Mouse (Mus musculus) heart, adult 2 months (tissue): Measurements from ENCODE around the gene Ubald1. TPM values are rescaled to one million over a fixed set of nuclear protein-coding genes. Genes with fewer than 3 reads are reported as not detected.
A peak's percentile ranks its signal among the peaks of the same experiment; 100 is the strongest.

Experiments
- DNase-seq, 2 experiments: peaks; one replicate each; pipeline ENCODE4 v3.0.0; 2021
- H3K27ac ChIP-seq: fragments of 200-600 bp; 2 replicates; pipeline ENCODE4 v1.8.1; 2022
- H3K27me3 ChIP-seq: fragments of 200-500 bp; 2 replicates; pipeline ENCODE4 v1.6.1; 2012; ENCODE audit warnings: mild to moderate bottlenecking, low read length, inconsistent platforms, mixed read lengths; ENCODE audit not compliant: control insufficient read depth, insufficient read depth
- H3K36me3 ChIP-seq: fragments of 200-500 bp; 2 replicates; pipeline ENCODE4 v1.6.1; 2012; ENCODE audit warnings: low read length, inconsistent platforms; ENCODE audit not compliant: control insufficient read depth, insufficient read depth
- H3K4me1 ChIP-seq: fragments of 200-500 bp; 2 replicates; pipeline ENCODE4 v1.6.1; 2011; ENCODE audit warnings: low read length; ENCODE audit not compliant: control insufficient read depth, insufficient read depth
- H3K4me3 ChIP-seq: fragments of 200-600 bp; 2 replicates; pipeline ENCODE4 v1.8.1; 2022
- H3K79me2 ChIP-seq: fragments of 200-500 bp; replicated peaks from 2 replicates; pipeline ENCODE4 v1.6.1; 2012; ENCODE audit warnings: mild to moderate bottlenecking, inconsistent platforms, low read length, moderate library complexity, mixed read lengths; ENCODE audit not compliant: control insufficient read depth, insufficient read depth
- H3K9ac ChIP-seq: fragments of 200-500 bp; 2 replicates; pipeline ENCODE4 v1.6.1; 2012; ENCODE audit warnings: low read depth, mild to moderate bottlenecking, control low read depth, inconsistent platforms, low read length, mixed read lengths
- CTCF ChIP-seq: fragments of 200-600 bp; IDR thresholded peaks from 2 replicates; pipeline ENCODE4 v1.8.1; 2022; ENCODE audit warnings: antibody characterized with exemption, mild to moderate bottlenecking, moderate library complexity
- EP300 ChIP-seq: fragments of 200-500 bp; IDR thresholded peaks from 2 replicates; pipeline ENCODE4 v1.6.1; 2011; ENCODE audit warnings: low read depth, low read length, control low read depth; ENCODE audit not compliant: insufficient read depth
- POLR2A ChIP-seq: fragments of 200-500 bp; IDR thresholded peaks from 2 replicates; pipeline ENCODE4 v1.6.1; 2011; ENCODE audit warnings: mild to moderate bottlenecking, low read depth, low read length, control low read depth; ENCODE audit not compliant: insufficient read depth
- WGBS: fragments of 180-500 bp; shearing (Covaris S2); methylation state at CpG from one replicate; pipeline ENCODE4 v1.1.7; 2018; 5-methylcytosine and 5-hydroxymethylcytosine counted together
- intact Hi-C: fragments of 180-260 bp; cut with DNase I; formaldehyde crosslinking; loops from one replicate; pipeline ENCODE4 v1.15.1; 2025
- long read RNA-seq: library from polyadenylated mRNA; stranded (forward); transcript quantifications from one replicate; pipeline ENCODE4 v2.0.0, GENCODE M21; 2021
- polyA plus RNA-seq: library from polyadenylated mRNA; depleted of rRNA; stranded (reverse); fragments of >200 nt; gene quantifications from 2 replicates; pipeline ENCODE4 v1.2.3, GENCODE M21; 2012; rRNA removed
- total RNA-seq, 2 experiments: library from RNA; stranded (reverse); gene quantifications; 2 replicates each; pipeline ENCODE4 v1.2.3; 2021

Gene Ubald1
- 10 to 100 TPM; 17.2 to 18.3 TPM for total RNA-seq
- polyA plus RNA-seq = 18.2 and 24.5 TPM in 2 replicates
- long read RNA-seq, transcript Ubald1-201 (3 exons, 1,851 nt) = major isoform, 10 of 16 reads
- long read RNA-seq, partial matches to known transcripts = 4 of 16 reads
- long read RNA-seq, other reads (novel, unspliced or antisense) = 2 of 16 reads

- TF ChIP-seq POLR2A (peak; percentile 95), EP300 (peak; percentile 92; the same call in 1 of the 2 replicates), CTCF (no peak)
- H3K4me3 ChIP-seq = peak within 1 kb of the TSS; percentile 87
- no peaks in the 10 kb centered on the region for H3K27me3 ChIP-seq
- DNase-seq = peak; percentile 94 to 97
- intact Hi-C loops = loop anchor here (2.0 to 10.0 kb wide), 2 partner anchors 17 to 1005 kb away; partner anchors contain the start of gene Naa60
- peak within 1 kb of the TSS; percentile 97 for H3K9ac ChIP-seq
- peaks cover 15% of the 10 kb centered on the region for H3K4me1 ChIP-seq
- peak within 1 kb of the TSS; percentile 100 for H3K27ac ChIP-seq
- under 1% methylated on average over 48 of the region's 48 CpGs for WGBS
- H3K79me2 ChIP-seq = 0 out of 2 replicates have a peak, but pooled peaks cover 1% of the 10 kb centered on the region
- H3K36me3 ChIP-seq = no peaks in the 10 kb centered on the region
These were observed at the start of gene Ubald1 for GRCm38 (mm10) chr16:4880136-4880825. Gene Ubald1, minus strand, starts transcription at chr16:4880315.

DNA sequence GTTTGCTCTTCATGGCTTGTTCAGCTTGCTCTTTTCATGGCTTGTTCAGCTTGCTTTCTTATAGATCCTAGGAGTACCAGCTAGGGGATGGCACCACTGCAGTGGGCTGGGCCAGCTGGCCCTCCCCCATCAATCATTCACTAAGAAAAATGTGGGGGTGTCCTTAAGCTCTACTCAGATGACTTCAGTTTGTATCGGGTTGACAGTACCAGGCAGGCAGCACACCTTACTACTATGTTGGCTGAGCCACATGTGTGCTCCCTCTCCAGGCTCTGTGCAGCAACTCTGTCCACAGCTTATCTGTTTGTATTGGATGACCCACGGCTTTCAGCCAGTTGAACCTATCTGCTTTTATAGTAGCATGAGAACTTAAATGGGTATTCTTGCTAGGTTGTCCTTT lies 48.4 kb upstream of the Ubald1 start:
- Histone ChIP-seq H3K4me3 (no peak overlapping the region), H3K9ac (no peak overlapping the region), H3K27ac (no peak overlapping the region), H3K79me2 (no peaks in the 10 kb centered on the region), H3K36me3 (no peaks in the 10 kb centered on the region), H3K4me1 (no peaks in the 10 kb centered on the region), H3K27me3 (no peaks in the 10 kb centered on the region)
- TF ChIP-seq CTCF (no peak), EP300 (no peak), POLR2A (no peak)
- DNase-seq = no peak
- intact Hi-C loops = no loop called here
- WGBS = 36% methylated on average over 2 of the region's 2 CpGs

DNA sequence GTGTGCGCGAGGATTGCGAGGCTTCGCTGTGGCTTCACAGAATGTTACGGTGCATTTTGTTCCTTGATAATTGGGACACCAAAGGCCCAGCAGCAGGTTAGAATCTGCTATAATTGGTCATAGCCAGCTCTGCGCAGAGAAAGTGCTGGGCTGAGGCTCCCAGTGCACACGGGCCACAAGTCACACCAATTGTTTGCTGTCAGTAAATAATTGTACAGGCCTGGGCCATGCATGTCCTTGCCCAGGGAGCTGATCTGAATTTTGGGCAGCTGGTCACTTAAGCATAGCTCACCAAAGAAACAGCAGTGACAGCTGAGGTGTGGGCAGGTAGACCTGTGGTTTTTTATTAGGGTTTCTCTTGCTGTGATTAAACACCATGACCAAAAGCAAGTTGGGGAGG lies 47.9 kb upstream of the Ubald1 start:
- H3K27me3 ChIP-seq = no peaks in the 10 kb centered on the region
- no peak overlapping the region for H3K27ac ChIP-seq
- no peaks in the 10 kb centered on the region for H3K36me3 ChIP-seq
- no peaks in the 10 kb centered on the region for H3K4me1 ChIP-seq
- intact Hi-C loops = no loop called here
- no peak for TF ChIP-seq EP300
- H3K79me2 ChIP-seq = no peaks in the 10 kb centered on the region
- H3K4me3 ChIP-seq = no peak overlapping the region
- WGBS = 93% methylated on average over 7 of the region's 7 CpGs
- H3K9ac ChIP-seq = no peak overlapping the region
- no peak for DNase-seq

DNA sequence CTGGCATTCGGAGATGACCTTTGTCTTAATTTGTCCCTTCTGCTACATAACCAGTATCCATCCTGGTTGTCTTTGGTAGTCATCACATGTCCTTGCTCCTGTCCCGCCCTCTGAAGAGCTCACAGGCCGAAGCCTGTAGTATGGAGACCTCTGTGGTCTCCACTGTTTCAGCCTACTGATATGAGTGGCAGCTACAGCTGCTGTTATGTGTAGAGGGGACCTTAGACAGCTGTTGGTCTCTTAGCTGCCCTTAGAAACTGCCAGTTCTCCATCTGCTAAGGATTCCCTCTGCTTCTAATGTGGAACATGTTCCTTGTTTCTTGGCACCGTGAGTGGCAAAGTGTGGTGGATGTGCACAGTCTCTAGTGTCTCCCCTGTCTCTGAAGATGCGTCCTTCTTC lies 43.9 kb upstream of the Ubald1 start:
- no peaks in the 10 kb centered on the region for H3K79me2 ChIP-seq
- TF ChIP-seq POLR2A (no peak), CTCF (no peak), EP300 (no peak)
- H3K36me3 ChIP-seq = peaks cover 2% of the 10 kb centered on the region; the same call in 1 of the 2 replicates
- H3K4me3 ChIP-seq = no peak overlapping the region
- peaks cover 5% of the 10 kb centered on the region for H3K4me1 ChIP-seq
- 82% methylated on average over 5 of the region's 5 CpGs for WGBS
- no peak for DNase-seq
- H3K27ac ChIP-seq = no peak overlapping the region
- no peaks in the 10 kb centered on the region for H3K27me3 ChIP-seq
- intact Hi-C loops = no loop called here
- H3K9ac ChIP-seq = no peak overlapping the region

- no peak overlapping the region for H3K27ac ChIP-seq
- H3K9ac ChIP-seq = no peak overlapping the region
- H3K27me3 ChIP-seq = no peaks in the 10 kb centered on the region
- peaks cover 2% of the 10 kb centered on the region; the same call in 1 of the 2 replicates for H3K36me3 ChIP-seq
- DNase-seq = no peak
- 87% methylated on average over 6 of the region's 6 CpGs for WGBS
- H3K79me2 ChIP-seq = no peaks in the 10 kb centered on the region
- intact Hi-C loops = no loop called here
- TF ChIP-seq POLR2A (no peak), CTCF (no peak), EP300 (no peak)
- H3K4me1 ChIP-seq = peaks cover 5% of the 10 kb centered on the region
- H3K4me3 ChIP-seq = no peak overlapping the region
These were observed 42.4 kb upstream of the Ubald1 start for GRCm38 (mm10) chr16:4922481-4922880.

DNA sequence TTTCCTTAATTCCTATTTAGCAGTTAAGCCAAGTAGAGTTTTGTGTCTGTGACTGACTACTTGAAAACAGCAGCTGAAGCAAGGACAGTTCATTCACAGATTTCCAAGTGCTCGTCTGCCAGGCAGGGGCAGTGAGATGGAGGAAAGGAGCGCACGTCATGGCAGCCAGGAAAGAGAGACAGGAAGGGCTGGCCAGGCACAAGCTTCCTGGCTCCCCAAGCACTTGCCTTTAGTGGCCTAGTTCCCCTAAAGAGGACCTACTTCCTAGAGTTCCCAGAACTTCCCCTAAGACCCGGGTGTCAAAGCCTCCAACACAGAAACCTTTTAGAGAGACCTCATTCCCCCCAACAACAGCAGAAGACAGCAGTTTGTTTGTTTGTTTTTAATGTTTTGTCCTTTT lies 40.4 kb upstream of the Ubald1 start:
- Histone ChIP-seq H3K27ac (peak overlapping the region; percentile 24), H3K36me3 (peaks cover 2% of the 10 kb centered on the region), H3K79me2 (no peaks in the 10 kb centered on the region), H3K27me3 (no peaks in the 10 kb centered on the region), H3K9ac (no peak overlapping the region), H3K4me1 (peaks cover 6% of the 10 kb centered on the region), H3K4me3 (no peak overlapping the region)
- WGBS = 32% methylated on average over 4 of the region's 4 CpGs
- no peak for DNase-seq
- intact Hi-C loops = no loop called here
- TF ChIP-seq EP300 (no peak), CTCF (no peak), POLR2A (no peak)
